Mouse (Mus musculus) neural tube, embryonic 10.5 days (tissue): ENCODE measurements around the gene Irs2.

Source experiments
- DNase-seq: peaks from one replicate; pipeline ENCODE4 v3.0.0-alpha.2; 2017; ENCODE audit warnings: low spot score; ENCODE audit errors: extremely low spot score

Irs2 gene

DNA sequence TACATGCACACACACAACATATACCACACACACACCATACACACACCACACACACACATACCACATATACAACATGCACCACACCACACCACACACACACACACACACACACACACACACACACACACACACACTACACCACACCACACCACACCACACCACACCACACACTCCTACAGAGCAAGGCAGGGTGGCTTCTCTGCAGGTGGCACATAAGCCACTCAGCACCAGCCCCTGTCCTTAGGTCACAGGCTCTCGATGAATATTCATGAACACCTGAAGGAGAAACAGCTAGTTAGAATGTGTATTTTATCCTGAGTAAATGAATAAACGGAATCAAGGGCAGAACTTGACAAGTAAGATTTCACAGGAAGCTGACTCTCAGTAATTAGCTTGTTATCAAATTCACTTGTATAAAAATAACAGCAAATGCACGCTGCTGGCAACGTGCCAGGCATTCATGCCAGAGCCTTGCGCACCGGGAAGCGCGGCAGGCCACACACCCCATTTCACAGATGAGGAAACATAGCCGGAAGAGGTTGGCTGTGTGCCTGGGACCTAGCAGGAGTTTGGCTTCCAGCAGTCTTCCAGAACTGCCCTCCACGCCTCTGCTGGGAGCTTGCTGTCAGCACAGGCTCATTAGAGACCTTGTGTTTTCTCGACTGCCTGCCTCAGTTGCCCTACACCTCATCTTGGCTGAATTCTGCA lies 54.8 kb downstream of the Irs2 start:
- DNase-seq, result no peak

DNA sequence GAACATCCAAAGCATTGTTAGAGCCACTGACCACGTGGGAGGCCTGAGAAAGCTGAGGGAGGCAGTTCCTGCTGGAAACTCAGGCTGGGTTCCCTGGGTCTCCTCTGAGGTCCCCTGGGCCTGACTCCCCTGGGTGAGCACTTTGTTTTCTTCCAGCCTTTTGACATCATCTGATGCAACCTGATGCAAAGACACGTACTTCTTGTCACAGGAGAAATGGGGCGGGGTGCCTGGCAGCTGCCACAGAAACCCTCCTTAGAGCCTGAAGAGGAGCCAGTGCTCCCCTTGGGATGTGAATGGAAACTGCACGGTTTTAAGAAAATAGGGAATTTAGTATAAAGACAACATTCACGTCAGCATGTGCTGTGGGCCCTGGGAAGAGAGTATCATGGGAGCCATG lies 55.6 kb downstream of the Irs2 start:
- DNase-seq, result no peak

DNA sequence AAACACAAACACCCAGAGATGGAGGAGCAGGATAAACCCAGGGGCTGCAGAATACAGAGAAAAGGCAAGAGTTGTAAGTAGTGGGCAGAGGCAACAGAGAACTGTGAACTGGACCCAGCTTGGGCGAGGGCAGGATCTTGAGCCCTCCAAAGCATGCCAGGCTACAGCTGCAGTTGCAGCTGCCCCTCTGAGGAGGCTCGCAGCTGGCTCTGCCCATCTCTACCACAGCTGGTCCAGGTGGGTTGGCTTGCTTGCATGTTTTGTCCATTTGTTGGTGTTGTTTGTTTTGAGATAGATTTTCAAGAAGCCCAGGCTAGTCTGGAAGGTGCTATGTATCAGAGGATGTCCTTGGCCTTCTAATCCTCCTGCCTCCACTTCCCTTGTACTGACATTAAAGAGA lies 56.0 kb downstream of the Irs2 start:
- no peak for DNase-seq

DNA sequence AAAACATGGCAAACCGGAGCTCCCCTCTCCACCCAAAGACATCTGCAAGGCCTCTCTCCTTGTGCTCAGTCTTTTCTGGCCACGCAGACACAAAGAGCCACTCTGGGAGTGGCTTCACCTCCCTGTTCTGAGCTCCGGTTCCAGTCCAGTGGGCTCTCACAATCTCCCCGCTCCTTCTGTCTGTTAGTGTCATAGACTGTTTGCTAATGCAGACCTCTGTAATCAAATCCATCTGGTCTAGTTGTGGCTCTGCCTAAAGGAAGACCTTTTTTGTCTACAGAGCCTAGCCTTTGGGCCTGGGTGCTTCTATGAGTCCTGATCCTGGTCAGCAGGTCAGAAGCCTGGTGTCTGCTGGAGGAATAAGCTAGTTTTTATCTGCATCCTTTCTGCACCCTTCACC lies 56.7 kb downstream of the Irs2 start:
- DNase-seq, result no peak

DNA sequence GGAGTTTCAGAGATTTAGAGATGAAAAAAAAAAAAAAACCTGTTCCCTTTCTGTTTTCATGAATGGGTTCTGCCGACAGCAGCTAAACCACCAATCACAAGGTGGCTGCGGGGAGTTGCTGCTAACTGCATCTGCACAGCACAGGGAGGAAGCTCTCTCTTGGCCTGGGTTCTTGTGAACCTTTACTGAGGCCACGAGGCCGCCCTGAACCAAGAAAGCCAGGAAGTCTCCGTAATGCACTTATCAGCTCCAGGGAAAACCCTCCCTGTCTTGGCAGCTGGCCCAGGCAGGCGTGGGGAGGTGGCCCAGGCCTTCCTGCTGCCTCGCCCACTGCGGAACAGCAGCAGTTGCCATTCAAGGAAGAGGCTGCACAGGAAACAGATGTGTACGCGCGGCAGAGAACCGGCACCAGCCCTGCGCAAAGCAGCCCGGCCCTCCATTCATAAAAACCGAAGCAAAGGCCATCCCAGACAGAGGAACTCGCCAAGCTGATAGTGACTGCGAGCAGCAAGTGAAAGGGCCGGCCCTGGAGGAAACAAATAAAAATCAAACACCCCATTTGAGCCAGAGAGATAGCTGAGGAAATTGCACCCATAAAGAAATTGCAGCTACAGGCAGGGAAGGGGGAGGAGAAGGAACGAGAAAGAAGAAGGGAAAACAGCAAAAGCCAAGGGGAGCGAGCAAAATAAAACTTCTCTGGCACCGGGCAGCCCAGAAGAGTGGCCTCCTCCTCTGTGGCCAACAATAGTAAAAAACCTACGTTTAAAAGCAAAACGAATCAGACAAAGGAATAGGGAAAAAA lies 62.1 kb downstream of the Irs2 start:
- DNase-seq, result peak; percentile 77

DNA sequence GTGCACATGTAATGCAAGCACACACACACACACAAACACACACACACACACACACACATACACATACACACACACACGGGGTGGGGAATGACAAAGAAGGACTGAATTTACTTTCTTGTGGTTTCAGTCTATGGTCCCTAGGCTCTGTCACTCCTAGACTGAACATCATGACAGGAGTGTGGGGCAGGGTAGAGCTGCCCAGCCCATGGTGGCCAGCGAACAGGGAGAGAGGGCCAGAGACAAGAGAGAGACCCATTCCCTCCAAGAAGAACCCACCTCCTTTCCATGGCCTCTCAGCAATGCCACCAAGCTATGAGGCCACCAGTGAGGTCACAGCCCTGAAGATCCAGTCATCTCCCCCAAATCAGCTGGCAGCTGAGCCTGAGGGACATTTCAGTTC lies 62.8 kb downstream of the Irs2 start:
- no peak for DNase-seq

DNA sequence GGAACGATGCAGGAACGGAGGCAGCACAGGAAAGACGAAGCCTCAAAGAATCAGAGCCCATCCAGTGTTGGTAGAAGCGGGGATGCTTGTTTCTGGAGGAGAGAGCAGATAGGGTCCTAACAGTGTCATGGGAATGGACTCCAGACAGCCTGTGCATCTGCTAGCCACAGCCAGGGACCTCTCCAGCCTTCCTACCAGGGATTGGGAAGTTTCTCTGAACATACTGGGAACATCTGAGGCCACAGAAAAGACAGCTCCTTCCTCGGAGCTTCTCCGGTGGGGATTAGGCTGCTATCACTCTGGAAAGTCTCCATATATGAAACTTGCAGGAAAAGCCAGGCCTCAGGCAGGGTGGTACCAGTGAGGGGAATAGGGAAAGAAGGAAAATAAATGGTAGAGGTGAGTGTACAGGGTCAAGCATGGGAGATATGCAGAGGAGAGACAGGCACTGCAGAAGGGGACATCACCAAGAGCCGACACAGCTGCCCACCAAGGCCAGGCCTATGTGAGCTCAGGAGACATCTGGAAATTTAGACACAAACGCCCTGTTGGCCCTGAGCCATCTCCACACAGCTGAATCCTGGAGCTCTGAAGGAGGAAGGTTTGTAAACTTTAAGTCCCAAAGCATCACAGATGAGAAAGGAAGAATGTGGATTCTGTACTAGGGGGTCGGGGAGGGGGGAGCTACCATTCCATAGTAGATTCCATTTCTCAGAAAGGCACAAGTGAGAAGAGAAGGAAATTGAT lies 64.8 kb downstream of the Irs2 start:
- DNase-seq, result no peak

DNA sequence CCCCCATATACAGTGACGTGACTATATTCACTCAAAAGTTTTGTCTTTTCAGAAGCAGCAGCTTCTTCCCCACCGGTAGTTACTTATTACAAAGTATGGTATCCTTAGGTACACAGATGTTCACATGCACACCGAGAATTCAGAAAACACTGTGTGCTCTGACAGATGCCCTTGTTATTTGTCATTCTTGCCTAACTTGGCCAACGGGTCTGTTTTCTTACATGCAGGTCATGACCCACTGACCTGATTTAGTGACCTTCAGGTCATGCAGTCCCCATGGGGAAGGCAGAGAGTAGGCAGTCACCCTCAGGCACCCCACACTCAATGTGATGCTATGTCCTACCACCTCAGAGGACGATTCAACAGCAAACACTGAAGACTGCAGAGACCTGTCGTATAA lies 68.4 kb downstream of the Irs2 start:
- no peak for DNase-seq

DNA sequence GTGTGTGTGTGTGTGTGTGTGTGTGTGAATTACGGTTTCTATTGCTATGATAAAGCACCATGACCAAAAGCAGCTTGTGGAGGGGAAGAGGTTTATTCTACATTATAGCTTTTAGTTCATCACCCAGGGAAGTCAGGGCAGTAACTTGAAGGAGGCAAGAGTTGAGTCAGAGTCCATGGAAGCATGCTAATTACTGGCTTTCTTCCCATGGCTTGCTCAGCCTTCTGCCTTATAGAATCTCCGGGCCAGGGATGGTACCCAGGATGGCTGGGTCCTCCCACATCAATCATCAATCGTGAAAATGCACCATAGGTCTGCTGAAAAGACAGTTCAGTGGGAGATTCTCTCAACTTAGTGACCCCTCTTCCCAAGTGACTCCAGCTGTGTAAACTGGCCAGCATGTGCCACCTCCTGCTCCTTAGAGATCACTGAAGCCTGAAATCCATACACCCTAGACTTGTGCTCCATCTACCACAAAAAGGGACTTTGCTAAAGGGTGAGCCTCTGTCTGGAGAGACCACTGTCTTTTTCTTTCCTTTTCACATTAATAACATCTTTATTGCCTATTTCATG lies 69.0 kb downstream of the Irs2 start:
- DNase-seq, result no peak

DNA sequence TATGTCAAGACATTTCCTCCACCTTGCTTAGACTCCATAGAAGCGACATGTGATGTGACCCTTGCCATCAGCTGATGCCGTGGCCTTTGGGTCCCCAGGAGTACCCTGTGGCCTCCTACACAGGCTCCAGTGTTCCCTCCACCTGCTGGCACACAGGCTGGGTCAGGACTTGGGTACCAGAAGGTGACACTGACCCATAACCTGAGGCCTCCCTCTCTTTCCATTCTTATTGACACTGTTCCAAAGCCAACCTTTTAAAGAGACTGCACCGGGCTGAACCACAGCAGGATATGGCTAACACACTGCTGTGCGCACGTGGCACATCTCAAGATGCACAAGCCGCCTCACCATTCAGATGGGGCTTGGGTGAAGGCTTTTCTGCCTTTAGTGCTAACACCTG lies 70.0 kb downstream of the Irs2 start:
- no peak for DNase-seq

DNA sequence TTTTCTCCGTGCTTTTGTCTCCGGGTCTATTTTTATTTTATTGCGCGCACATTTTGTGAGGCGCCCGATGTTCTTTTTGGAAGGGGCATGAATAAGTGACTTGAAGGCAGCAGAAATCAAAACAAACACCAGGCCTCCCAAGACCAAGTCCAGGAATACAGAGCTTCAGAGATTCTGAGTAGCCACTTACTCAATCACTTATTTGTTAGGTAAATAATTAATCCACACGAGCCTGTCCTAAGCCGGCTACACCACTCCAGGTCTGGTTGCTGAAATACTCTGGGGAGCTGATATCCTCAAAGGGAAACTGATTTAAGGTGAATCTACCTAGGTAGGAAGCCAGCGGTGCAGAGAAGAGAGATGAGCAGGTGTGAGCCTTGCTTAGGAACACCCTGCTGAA lies 71.6 kb downstream of the Irs2 start:
- no peak for DNase-seq

DNA sequence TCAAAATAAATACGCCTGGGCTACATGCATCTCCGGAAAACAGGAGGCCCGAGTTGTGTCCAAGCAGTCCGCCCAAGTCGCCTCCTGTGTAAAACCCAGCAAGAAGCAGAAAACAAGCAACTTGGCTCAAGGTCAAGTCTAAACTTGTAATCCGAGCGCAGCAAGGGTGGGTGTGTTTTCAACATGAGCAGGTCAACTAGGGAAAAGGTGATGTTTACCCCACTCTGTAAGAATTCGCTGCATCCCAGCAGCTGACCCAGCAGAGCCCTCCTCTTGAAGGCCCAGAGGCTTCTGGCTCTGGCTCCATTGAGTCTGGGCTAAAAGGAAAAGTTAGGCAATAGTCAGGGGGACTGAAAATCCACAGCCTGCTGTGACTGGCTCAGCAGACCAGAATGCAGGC lies 73.0 kb downstream of the Irs2 start:
- no peak for DNase-seq
